Mouse (Mus musculus) left cerebral cortex, postnatal 25 days (tissue): ENCODE data around the gene Dlgap5. TPM values are rescaled to one million over a fixed set of nuclear protein-coding genes. Genes with fewer than 3 reads are reported as not detected.

ENCODE experiments used
- DNase-seq, 2 experiments: peaks; one replicate each; pipeline ENCODE4 v3.0.0; 2022; ENCODE audit warnings: low spot score in 2 of 2, mixed read lengths in 1 of 2
- intact Hi-C: fragments of 180-260 bp; cut with DNase I; formaldehyde crosslinking; loops from one replicate; pipeline ENCODE4 v1.15.1; 2025
- total RNA-seq, 2 experiments: library from RNA; stranded (reverse); gene quantifications; 2 replicates each; pipeline ENCODE4 v1.2.3; 2021

Gene Dlgap5
- total RNA-seq, 2 experiments from 2014 or later: 0.25 TPM; not detected in 1

DNA sequence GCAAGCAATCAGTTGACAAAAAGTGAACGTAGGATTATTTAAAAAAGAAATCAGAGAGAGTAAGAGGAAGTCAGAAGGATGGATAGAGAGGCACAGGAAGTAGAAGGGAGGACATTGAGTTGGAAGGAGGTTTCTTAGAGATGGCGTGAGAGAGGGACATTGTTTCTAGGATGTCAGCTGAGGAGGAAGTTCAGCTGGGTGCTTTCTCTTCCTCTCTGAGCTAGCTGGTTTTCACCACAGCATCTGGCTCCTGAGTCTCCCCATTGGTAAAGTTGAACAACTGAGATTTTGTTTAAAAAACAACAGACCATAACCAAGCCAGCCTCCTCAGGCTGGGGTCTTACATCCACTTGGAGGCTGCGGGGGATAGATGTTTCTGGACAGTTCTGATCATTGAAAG, 58.6 kb downstream of the Dlgap5 start:
- no peak for DNase-seq
- intact Hi-C loops: no loop called here

DNA sequence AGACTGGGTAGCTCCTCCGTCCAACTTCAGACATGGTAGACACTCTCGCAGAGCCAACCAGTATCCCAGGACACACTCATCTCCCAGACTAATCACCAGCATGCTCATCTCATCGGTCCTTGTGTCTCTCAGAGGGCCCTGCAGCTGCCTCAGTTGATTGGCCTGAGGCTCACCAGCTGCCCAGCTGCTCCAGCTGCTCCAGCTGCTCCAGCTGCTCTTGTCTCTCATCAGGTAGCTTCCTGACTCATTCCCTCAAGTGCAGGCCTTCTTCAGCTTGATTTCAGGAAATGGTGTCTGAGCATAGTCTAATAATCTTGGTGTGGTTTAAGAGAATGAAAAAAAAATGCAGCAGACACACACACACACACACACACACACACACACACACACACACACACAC, 61.6 kb downstream of the Dlgap5 start:
- intact Hi-C loops: no loop called here
- DNase-seq: no peak

DNA sequence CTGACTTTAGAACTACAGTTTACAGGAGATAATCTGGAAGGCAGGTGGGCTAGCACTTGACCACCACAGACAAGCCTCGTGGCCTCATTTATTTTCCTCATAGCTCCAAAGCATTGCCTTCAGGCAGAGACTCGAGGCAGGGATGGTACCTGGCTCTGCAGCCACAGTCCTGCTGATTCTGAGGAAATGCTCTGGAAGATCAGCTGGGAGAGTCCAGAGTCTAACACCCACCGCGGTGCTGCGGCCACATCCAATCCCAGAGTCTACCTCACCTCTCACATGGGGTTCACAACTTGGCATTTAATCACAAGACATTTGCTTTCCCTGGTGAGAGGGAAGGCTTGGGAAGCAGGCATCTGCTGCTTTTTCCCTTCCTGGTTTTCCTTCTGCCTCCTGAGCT, 63.3 kb downstream of the Dlgap5 start:
- no peak for DNase-seq
- intact Hi-C loops: no loop called here

DNA sequence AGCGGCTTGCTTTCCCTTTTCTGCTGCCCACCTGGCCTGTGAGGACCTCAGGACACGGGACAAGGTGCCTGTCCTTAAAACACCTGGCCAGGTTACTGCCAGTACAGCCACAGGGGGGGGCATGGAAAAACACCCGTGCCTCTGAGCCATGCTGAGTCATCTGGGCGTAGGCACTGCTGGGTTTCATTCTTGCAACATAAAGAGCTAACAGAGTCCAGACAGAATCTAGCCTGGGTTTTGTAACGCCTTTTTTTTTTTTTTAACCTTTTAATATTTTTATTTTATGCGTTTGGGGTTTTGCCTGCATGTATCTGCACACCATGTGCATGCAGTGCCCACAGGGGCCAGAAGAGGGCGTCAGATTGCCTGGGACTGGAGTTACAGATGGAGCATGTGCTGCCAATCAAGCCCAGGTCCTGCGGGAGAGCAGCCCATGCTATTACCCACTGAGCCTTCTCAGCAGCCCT, 64.1 kb downstream of the Dlgap5 start:
- peak in 1 of 2 experiments; percentile 58 for DNase-seq
- intact Hi-C loops: no loop called here

DNA sequence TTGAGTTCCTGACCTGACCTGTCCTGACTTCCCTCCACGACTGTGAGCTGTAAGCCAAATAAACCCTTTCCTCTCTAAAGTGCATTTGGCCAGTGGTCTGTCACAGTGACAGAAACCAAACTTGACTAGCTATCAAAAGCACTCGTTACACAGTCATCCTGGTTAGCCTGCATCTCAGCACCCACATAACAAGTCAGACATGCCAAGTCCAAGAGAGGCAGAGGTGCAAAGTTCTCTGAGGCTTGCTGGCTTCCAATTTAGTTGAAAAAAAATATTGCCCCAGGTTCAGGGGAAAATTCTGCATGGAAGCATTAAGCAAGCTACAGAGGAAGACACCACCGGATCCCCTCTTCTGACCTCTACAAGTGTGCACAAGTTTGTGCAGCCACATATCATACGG, 65.0 kb downstream of the Dlgap5 start:
- intact Hi-C loops: no loop called here
- DNase-seq: no peak

DNA sequence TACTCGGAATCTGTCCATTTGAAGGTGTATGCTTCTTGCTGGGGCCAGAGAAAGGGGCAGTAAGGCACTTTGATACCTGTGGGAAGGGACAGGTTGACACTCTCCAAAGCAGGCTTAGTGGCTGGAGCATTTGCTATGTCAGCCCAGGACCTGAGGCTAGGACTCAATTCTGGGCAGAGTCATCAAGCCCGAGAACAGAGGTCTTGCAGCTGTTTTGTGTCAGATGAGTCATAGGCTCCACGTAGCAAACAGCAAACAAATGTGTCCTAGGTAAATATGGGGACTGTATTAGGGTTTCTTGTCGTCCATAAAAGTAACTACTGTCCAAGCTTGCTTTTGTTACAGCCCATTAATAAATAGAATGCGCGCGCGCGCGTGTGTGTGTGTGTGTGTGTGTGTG, 65.9 kb downstream of the Dlgap5 start:
- intact Hi-C loops: no loop called here

DNA sequence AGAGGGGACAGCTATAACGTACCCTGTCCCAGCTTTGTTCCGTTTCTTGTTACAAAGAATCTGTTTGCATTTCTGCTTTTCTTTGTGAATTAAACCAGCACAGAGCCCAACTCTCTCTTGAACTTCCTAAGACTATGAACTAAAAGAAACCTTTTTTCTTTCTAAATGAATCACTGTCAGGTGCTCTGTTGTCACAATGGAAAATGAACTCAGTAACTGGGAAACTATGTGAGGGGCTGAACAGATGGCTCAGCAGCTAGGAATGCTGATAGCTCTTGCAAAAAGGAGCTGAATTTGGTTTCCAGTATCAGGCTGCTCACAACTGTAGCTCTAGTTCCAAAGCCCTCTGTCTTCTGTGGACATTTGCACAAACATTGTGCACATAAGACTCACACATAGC, 67.2 kb downstream of the Dlgap5 start:
- DNase-seq: no peak
- intact Hi-C loops: no loop called here

More for the DNA sequence above, 65.9 kb downstream of the Dlgap5 start:
- DNase-seq: no peak

DNA sequence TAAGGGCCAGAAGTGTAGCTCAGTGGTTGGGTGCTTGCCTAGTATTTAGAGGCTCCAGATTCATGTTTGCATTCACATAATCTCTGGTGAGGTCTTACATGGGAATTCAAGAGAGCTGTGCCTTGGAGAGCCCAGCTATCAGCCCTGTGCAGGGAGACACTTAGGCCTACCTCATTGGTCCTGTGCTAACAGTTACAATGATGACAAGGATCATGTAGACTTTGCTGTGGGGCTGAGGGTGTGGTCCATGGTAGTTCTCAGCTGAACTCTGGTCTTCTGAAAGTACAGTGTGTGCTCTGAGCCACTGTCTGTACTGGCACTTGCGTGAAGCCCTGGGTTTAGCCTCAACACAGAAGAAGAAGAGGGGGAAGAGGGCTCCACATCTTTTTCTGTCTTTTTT, 71.5 kb downstream of the Dlgap5 start:
- no peak for DNase-seq
- intact Hi-C loops: no loop called here

DNA sequence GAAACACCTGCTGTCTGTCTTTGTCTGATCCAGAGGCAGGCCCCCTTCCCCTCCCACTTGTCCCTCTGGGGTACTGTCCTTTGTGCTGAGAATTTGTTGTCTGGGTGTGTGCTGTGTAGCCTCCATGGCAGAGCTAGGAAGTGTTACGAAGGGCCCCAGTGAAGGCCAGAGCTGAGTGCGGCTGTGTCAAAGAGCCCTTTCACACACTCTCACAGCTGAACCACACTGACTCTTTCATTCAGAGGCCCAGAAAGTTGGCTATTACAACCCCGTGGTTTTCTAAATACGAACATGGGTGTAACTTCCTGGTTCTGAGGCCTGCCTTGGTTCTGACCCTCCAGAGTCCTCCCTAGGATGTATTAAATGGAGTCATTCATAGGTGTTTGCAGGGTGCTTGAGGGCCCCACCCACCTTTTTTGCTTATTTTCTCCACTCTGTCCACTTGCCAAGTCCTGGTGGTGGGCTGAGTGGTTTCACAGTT, 76.4 kb downstream of the Dlgap5 start:
- intact Hi-C loops: no loop called here
- no peak for DNase-seq

DNA sequence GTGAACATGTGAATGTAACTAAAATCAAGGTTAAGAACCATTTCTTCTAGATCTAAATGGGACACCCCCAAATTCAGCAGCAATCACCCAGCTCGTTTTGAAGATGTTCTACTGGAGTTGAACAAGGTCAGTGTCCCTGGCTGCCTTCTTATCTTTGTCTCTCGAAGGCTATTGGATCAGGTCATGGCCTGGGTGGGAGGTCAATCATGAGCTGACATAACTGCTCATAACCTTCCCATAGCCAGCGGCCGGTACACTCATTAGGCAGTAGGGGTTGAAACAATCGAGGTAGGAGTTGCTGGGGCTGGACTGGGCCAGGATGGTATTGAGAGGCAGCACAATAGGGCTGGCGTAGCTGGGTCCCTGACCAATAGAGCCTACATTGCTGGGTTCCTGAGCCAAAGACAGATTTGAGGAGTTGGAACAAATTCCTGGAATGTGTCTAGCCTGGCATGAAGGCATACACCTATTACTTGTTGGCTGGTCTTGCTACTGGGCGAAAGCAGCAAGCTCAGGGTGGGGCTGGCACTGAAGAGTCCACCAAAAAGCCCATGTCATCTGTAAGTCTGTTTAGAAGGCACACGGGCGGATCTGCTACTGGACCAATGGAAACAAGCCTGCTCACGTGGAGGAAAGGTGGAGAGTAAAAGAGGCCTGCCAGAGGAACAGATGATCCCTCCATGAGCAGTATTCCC, 77.8 kb downstream of the Dlgap5 start:
- no peak for DNase-seq
- intact Hi-C loops: no loop called here

Other genes with a start within 250 kb of the Dlgap5 start
- 1 to 10 TPM; 1.1 to 1.4 TPM for gene Gch1, start 229.0 kb downstream of the Dlgap5 start, total RNA-seq
- gene Wdhd1, start 141.6 kb downstream of the Dlgap5 start, total RNA-seq: 1 to 10 TPM; 4.8 to 5.6 TPM
- gene Socs4, start 141.5 kb downstream of the Dlgap5 start, total RNA-seq: 10 to 100 TPM; 11.0 to 11.2 TPM
- gene Mapk1ip1l, start 120.1 kb downstream of the Dlgap5 start, total RNA-seq: 10 to 100 TPM; 53.0 to 55.6 TPM
- 1 to 10 TPM in 1 of 2 experiments, not detected in 1; 2.4 TPM for gene Lgals3, start 50.7 kb downstream of the Dlgap5 start, total RNA-seq
- gene Fbxo34, start 32.0 kb upstream of the Dlgap5 start, total RNA-seq: 100 to 1,000 TPM in 1 of 2 experiments, 10 to 100 TPM in 1; 97.0 to 104 TPM
- gene Atg14, start 152.2 kb upstream of the Dlgap5 start, total RNA-seq: 10 to 100 TPM; 19.4 to 19.8 TPM
- gene Ktn1, start 230.0 kb upstream of the Dlgap5 start, total RNA-seq: 10 to 100 TPM; 92.1 to 99.2 TPM